Mouse (Mus musculus): ENCODE data around the gene Prph. TPM values are rescaled to one million over a fixed set of nuclear protein-coding genes. Genes with fewer than 3 reads are reported as not detected.

Gene Prph
- polyA plus RNA-seq, 1 experiment from 2014 or later = not detected

GRCm38 (mm10) chr15:99085997-99086396 is 31.0 kb downstream of the Prph start:
- Histone ChIP-seq H3K36me3 (peaks cover 30% of the 10 kb centered on the region), H3K4me1 (peaks cover 35% of the 10 kb centered on the region), H3K27ac (no peak overlapping the region), H3K9me3 (replicated peaks) (no peaks in the 10 kb centered on the region), H3K27me3 (ENCODE audit: low read depth, poor library complexity, severe bottlenecking) (peaks cover 91% of the 10 kb centered on the region), H3K4me3 (no peak overlapping the region)
- no peak for DNase-seq (ENCODE audit: low spot score)
- 57% methylated on average over 4 of the region's 4 CpGs for WGBS

- Histone ChIP-seq H3K36me3 (peaks cover 15% of the 10 kb centered on the region), H3K4me1 (peaks cover 33% of the 10 kb centered on the region), H3K4me3 (peak within 1 kb of the TSS; percentile 31), H3K27ac (0 out of 2 replicates have a peak within 1 kb of the TSS, but pooled peaks have one; percentile 42), H3K9me3 (replicated peaks) (no peaks in the 10 kb centered on the region), H3K27me3 (ENCODE audit: low read depth, poor library complexity, severe bottlenecking) (peaks cover 100% of the 10 kb centered on the region)
- DNase-seq (ENCODE audit: low spot score) = peak; percentile 65
- WGBS = 8% methylated on average over 60 of the region's 60 CpGs
Observed at GRCm38 (mm10) chr15:99087253-99088075, 32.5 kb downstream of the Prph start, which contains the start of gene C1ql4. Gene C1ql4 (minus strand): TSS chr15:99087817.

GRCm38 (mm10) chr15:99088292-99088691 is 33.3 kb downstream of the Prph start:
- Histone ChIP-seq H3K36me3 (peaks cover 7% of the 10 kb centered on the region), H3K4me3 (peak overlapping the region; percentile 31), H3K9me3 (replicated peaks) (no peaks in the 10 kb centered on the region), H3K27me3 (ENCODE audit: low read depth, poor library complexity, severe bottlenecking) (peaks cover 100% of the 10 kb centered on the region), H3K4me1 (peaks cover 38% of the 10 kb centered on the region), H3K27ac (0 out of 2 replicates have a peak overlapping the region, but pooled peaks have one; percentile 0)
- under 1% methylated on average over 27 of the region's 27 CpGs for WGBS
- peak; percentile 91 for DNase-seq (ENCODE audit: low spot score)

GRCm38 (mm10) chr15:99089069-99089468 is 34.1 kb downstream of the Prph start:
- H3K4me3 ChIP-seq = no peak overlapping the region
- no peaks in the 10 kb centered on the region for H3K9me3 ChIP-seq (replicated peaks)
- H3K36me3 ChIP-seq = no peaks in the 10 kb centered on the region; the same call in 1 of the 2 replicates
- no peak overlapping the region for H3K27ac ChIP-seq
- peaks cover 100% of the 10 kb centered on the region for H3K27me3 ChIP-seq (ENCODE audit: low read depth, poor library complexity, severe bottlenecking)
- DNase-seq (ENCODE audit: low spot score) = peak; percentile 42
- 9% methylated on average over 14 of the region's 14 CpGs for WGBS
- peaks cover 40% of the 10 kb centered on the region for H3K4me1 ChIP-seq

- Histone ChIP-seq H3K4me3 (peak within 1 kb of the TSS; percentile 55), H3K9me3 (replicated peaks) (no peaks in the 10 kb centered on the region), H3K27ac (peak within 1 kb of the TSS; percentile 75), H3K27me3 (ENCODE audit: low read depth, poor library complexity, severe bottlenecking) (peaks cover 99% of the 10 kb centered on the region), H3K36me3 (no peaks in the 10 kb centered on the region), H3K4me1 (peaks cover 58% of the 10 kb centered on the region)
- 9% methylated on average over 8 of the region's 8 CpGs for WGBS
- no peak for DNase-seq (ENCODE audit: low spot score)
Observed at GRCm38 (mm10) chr15:99092870-99093269, 37.9 kb downstream of the Prph start, which contains the start of gene Dnajc22. Gene Dnajc22 (plus strand): TSS chr15:99093170.

- Histone ChIP-seq H3K27me3 (ENCODE audit: low read depth, poor library complexity, severe bottlenecking) (peaks cover 99% of the 10 kb centered on the region), H3K4me1 (peaks cover 58% of the 10 kb centered on the region), H3K9me3 (replicated peaks) (no peaks in the 10 kb centered on the region), H3K36me3 (no peaks in the 10 kb centered on the region), H3K4me3 (peak overlapping the region; percentile 55), H3K27ac (peak overlapping the region; percentile 75)
- DNase-seq (ENCODE audit: low spot score) = peak; percentile 77
- WGBS = under 1% methylated on average over 56 of the region's 56 CpGs
Observed at GRCm38 (mm10) chr15:99093291-99094258, 38.6 kb downstream of the Prph start.

GRCm38 (mm10) chr15:99094631-99095270 is 39.8 kb downstream of the Prph start:
- H3K4me1 ChIP-seq = peaks cover 61% of the 10 kb centered on the region
- peaks cover 99% of the 10 kb centered on the region for H3K27me3 ChIP-seq (ENCODE audit: low read depth, poor library complexity, severe bottlenecking)
- H3K36me3 ChIP-seq = no peaks in the 10 kb centered on the region
- H3K27ac ChIP-seq = no peak overlapping the region
- no peaks in the 10 kb centered on the region for H3K9me3 ChIP-seq (replicated peaks)
- DNase-seq (ENCODE audit: low spot score) = peak; percentile 58
- H3K4me3 ChIP-seq = peak overlapping the region; percentile 7
- under 1% methylated on average over 27 of the region's 27 CpGs for WGBS

- DNase-seq (ENCODE audit: low spot score) = no peak
- peak overlapping the region; percentile 7; the same call in 1 of the 2 replicates for H3K4me3 ChIP-seq
- H3K9me3 ChIP-seq (replicated peaks) = no peaks in the 10 kb centered on the region
- no peak overlapping the region for H3K27ac ChIP-seq
- peaks cover 99% of the 10 kb centered on the region for H3K27me3 ChIP-seq (ENCODE audit: low read depth, poor library complexity, severe bottlenecking)
- H3K4me1 ChIP-seq = peaks cover 61% of the 10 kb centered on the region
- WGBS = 2% methylated on average over 6 of the region's 6 CpGs
- no peaks in the 10 kb centered on the region for H3K36me3 ChIP-seq
Observed at GRCm38 (mm10) chr15:99095356-99095755, 40.4 kb downstream of the Prph start.

- no peak overlapping the region for H3K27ac ChIP-seq
- WGBS = 2% methylated on average over 24 of the region's 24 CpGs
Observed at GRCm38 (mm10) chr15:99096061-99096793, 41.3 kb downstream of the Prph start.

GRCm38 (mm10) chr15:99096831-99097500 is 42.0 kb downstream of the Prph start:
- no peaks in the 10 kb centered on the region for H3K9me3 ChIP-seq (replicated peaks)
- peak; percentile 70 for DNase-seq (ENCODE audit: low spot score)
- peak overlapping the region; percentile 51 for H3K4me3 ChIP-seq
- H3K36me3 ChIP-seq = no peaks in the 10 kb centered on the region
- H3K27me3 ChIP-seq (ENCODE audit: low read depth, poor library complexity, severe bottlenecking) = peaks cover 94% of the 10 kb centered on the region
- H3K27ac ChIP-seq = no peak overlapping the region; the same call in 1 of the 2 replicates
- under 1% methylated on average over 56 of the region's 58 CpGs for WGBS
- H3K4me1 ChIP-seq = peaks cover 59% of the 10 kb centered on the region

More at GRCm38 (mm10) chr15:99096061-99096793, 41.3 kb downstream of the Prph start:
- peak overlapping the region; percentile 51 for H3K4me3 ChIP-seq
- H3K9me3 ChIP-seq (replicated peaks) = no peaks in the 10 kb centered on the region
- peaks cover 96% of the 10 kb centered on the region for H3K27me3 ChIP-seq (ENCODE audit: low read depth, poor library complexity, severe bottlenecking)
- no peak for DNase-seq (ENCODE audit: low spot score)
- H3K36me3 ChIP-seq = no peaks in the 10 kb centered on the region
- H3K4me1 ChIP-seq = peaks cover 59% of the 10 kb centered on the region

GRCm38 (mm10) chr15:99097840-99098492 is 43.0 kb downstream of the Prph start:
- H3K9me3 ChIP-seq (replicated peaks) = no peaks in the 10 kb centered on the region
- peak; percentile 74 for DNase-seq (ENCODE audit: low spot score)
- H3K4me3 ChIP-seq = peak overlapping the region; percentile 51
- no peaks in the 10 kb centered on the region for H3K36me3 ChIP-seq
- H3K4me1 ChIP-seq = peaks cover 56% of the 10 kb centered on the region
- H3K27me3 ChIP-seq (ENCODE audit: low read depth, poor library complexity, severe bottlenecking) = peaks cover 84% of the 10 kb centered on the region
- WGBS = under 1% methylated on average over 39 of the region's 39 CpGs
- peak overlapping the region; percentile 61; the same call in 1 of the 2 replicates for H3K27ac ChIP-seq
